Mouse (Mus musculus) CH12.LX (cell line): ENCODE data around the gene Arhgef28.

Experiments used
- CHD1 ChIP-seq: IDR thresholded peaks from 2 replicates; pipeline ENCODE4 v1.6.1; 2012; ENCODE audit warnings: low read depth, low read length, improper control_type of control experiment, inconsistent platforms
- CTCF ChIP-seq, 2 experiments: IDR thresholded peaks in 1 of 2; conservative IDR thresholded peaks in 1 of 2; 2 replicates each; pipeline ENCODE4 v1.5.1; 2011 to 2012; ENCODE audit warnings: low read depth in 2 of 2, low read length in 2 of 2, improper control_type of control experiment in 1 of 2, inconsistent platforms in 1 of 2, mild to moderate bottlenecking in 1 of 2, moderate library complexity in 1 of 2
- ETS1 ChIP-seq: conservative IDR thresholded peaks from 2 replicates; pipeline ENCODE4 v1.6.1; 2012; ENCODE audit warnings: low read depth, mild to moderate bottlenecking, inconsistent platforms, low read length, improper control_type of control experiment, moderate library complexity
- GABPA ChIP-seq: IDR thresholded peaks from 2 replicates; pipeline ENCODE4 v1.6.1; 2012; ENCODE audit warnings: low read depth, low read length, improper control_type of control experiment, inconsistent platforms; ENCODE audit not compliant: insufficient replicate concordance
- HCFC1 ChIP-seq: IDR thresholded peaks from 2 replicates; pipeline ENCODE4 v1.6.1; 2012; ENCODE audit warnings: low read depth, mild to moderate bottlenecking, inconsistent platforms, low read length, improper control_type of control experiment
- JUND ChIP-seq: conservative IDR thresholded peaks from 2 replicates; pipeline ENCODE4 v1.6.1; 2011; ENCODE audit warnings: low read depth, low read length, improper control_type of control experiment
- KAT2A ChIP-seq: IDR thresholded peaks from 2 replicates; pipeline ENCODE4 v1.6.1; 2012; ENCODE audit warnings: low read length, improper control_type of control experiment, inconsistent platforms; ENCODE audit not compliant: insufficient replicate concordance
- MEF2A ChIP-seq: IDR thresholded peaks from 2 replicates; pipeline ENCODE4 v1.6.1; 2014; ENCODE audit warnings: low read depth, mild to moderate bottlenecking, inconsistent platforms, low read length, improper control_type of control experiment, borderline replicate concordance
- NRF1 ChIP-seq: IDR thresholded peaks from 2 replicates; pipeline ENCODE4 v1.6.1; 2014; ENCODE audit warnings: low read depth, mild to moderate bottlenecking, inconsistent platforms, low read length, improper control_type of control experiment, moderate library complexity
- POLR2A ChIP-seq: IDR thresholded peaks from 2 replicates; pipeline ENCODE4 v1.6.1; 2011; ENCODE audit warnings: low read depth, mild to moderate bottlenecking, improper control_type of control experiment, low read length
- SIN3A ChIP-seq: IDR thresholded peaks from 2 replicates; pipeline ENCODE4 v1.6.1; 2012; ENCODE audit warnings: low read length, improper control_type of control experiment, inconsistent platforms
- UBTF ChIP-seq: IDR thresholded peaks from 2 replicates; pipeline ENCODE4 v1.6.1; 2012; ENCODE audit warnings: low read depth, mild to moderate bottlenecking, inconsistent platforms, low read length, improper control_type of control experiment, moderate library complexity
- USF2 ChIP-seq: conservative IDR thresholded peaks from 2 replicates; pipeline ENCODE4 v1.6.1; 2011; ENCODE audit warnings: low read depth, low read length, improper control_type of control experiment
- ZC3H11A ChIP-seq: IDR thresholded peaks from 2 replicates; pipeline ENCODE4 v1.6.1; 2012; ENCODE audit warnings: low read depth, mild to moderate bottlenecking, inconsistent platforms, low read length, improper control_type of control experiment

GRCm38 (mm10) chr13:97988796-97989195 lies 217.4 kb downstream of the Arhgef28 start:
- TF ChIP-seq CTCF (conservative IDR thresholded peaks at IDR 0.05 in 1 of 2, IDR thresholded peaks at IDR 0.05 in 1 of 2; ENCODE audit: low read depth in 2 of 2, low read length in 2 of 2) (no peak), SIN3A (no peak), POLR2A (no peak), ETS1 (no peak), GABPA (no peak), CHD1 (no peak), MEF2A (no peak), JUND (no peak), NRF1 (no peak), USF2 (no peak), ZC3H11A (no peak), HCFC1 (no peak), UBTF (no peak), KAT2A (no peak)
